Mouse (Mus musculus) erythroblast, embryonic 14.5 days (primary cell): ENCODE data around the gene Hsd17b13.

Source experiments
- GATA1 ChIP-seq: IDR thresholded peaks from 2 replicates; pipeline ENCODE4 v1.6.1; 2012; ENCODE audit warnings: low read length, inconsistent platforms, mixed read lengths
- TAL1 ChIP-seq: IDR thresholded peaks from 3 replicates; pipeline ENCODE4 v1.6.1; 2012; ENCODE audit warnings: low read length, inconsistent platforms, mixed read lengths

GRCm38 (mm10) chr5:103999738-104000137 lies 22.5 kb upstream of the Hsd17b13 start:
- no peak for TF ChIP-seq TAL1
- TF ChIP-seq GATA1 = no peak
